Mouse (Mus musculus) embryonic fibroblast, embryonic 13.5 days (primary cell): ENCODE data around the gene Ppm1h.

Source experiments
- CTCF ChIP-seq: IDR thresholded peaks from 2 replicates; pipeline ENCODE4 v1.5.1; 2011; ENCODE audit warnings: mild to moderate bottlenecking, control low read depth, low read length, moderate library complexity, borderline replicate concordance; ENCODE audit not compliant: insufficient read depth
- POLR2A ChIP-seq: IDR thresholded peaks from 2 replicates; pipeline ENCODE4 v1.6.1; 2011; ENCODE audit warnings: low read depth, mild to moderate bottlenecking, control low read depth, low read length, moderate library complexity

GRCm38 (mm10) chr10:122991648-122992047, 313.1 kb downstream of the Ppm1h start:
- no peak for TF ChIP-seq CTCF
- TF ChIP-seq POLR2A = no peak
